Mouse (Mus musculus) bone marrow macrophage, adult 2 months (primary cell): ENCODE measurements around the gene Rabl6.

Source experiments
- CTCF ChIP-seq: IDR thresholded peaks from 2 replicates; pipeline ENCODE4 v1.5.1; 2012; ENCODE audit warnings: low read depth, mild to moderate bottlenecking, low read length, moderate library complexity
- POLR2A ChIP-seq: IDR thresholded peaks from 2 replicates; pipeline ENCODE4 v1.6.1; 2012; ENCODE audit warnings: mild to moderate bottlenecking, low read depth, low read length, borderline replicate concordance

- TF ChIP-seq POLR2A: no peak
- no peak for TF ChIP-seq CTCF
Observed at GRCm38 (mm10) chr2:25533707-25534106, 74.6 kb downstream of the Rabl6 start.
